Mouse (Mus musculus) kidney, adult 2 months (tissue): ENCODE results near the gene Mfsd5.

Experiments
- CTCF ChIP-seq: fragments of 200-500 bp; conservative IDR thresholded peaks from 2 replicates; pipeline ENCODE4 v1.5.1; 2011; ENCODE audit warnings: low read depth, mild to moderate bottlenecking, control low read depth, low read length, moderate library complexity, mixed read lengths; ENCODE audit not compliant: insufficient read depth, insufficient read length
- POLR2A ChIP-seq: fragments of 200-500 bp; IDR thresholded peaks from one replicate; pipeline ENCODE4 v1.6.1; 2011; ENCODE audit warnings: low read depth, low read length, control low read depth

DNA sequence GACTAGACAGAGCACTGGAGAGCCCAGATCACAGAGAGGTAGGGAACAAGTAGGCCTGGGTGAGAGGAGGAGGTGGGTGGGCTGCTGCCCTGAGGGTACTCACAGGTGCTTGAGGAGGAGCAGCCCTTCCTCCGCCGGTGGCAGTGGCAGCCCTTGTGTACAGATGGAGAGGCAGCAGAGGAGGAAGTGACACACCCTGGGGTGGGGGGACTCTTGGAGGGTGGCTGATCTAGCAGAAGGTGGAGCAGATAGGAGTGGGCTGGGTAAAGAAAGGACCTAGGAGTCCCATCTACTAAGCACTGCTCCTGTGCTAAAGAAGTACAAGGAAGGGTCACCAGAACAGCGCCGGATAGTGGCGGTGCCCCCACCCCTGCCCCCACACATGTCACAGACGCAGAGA is 47.5 kb upstream of the Mfsd5 start, which contains the start of gene Itgb7:
- no peak for TF ChIP-seq POLR2A
- no peak for TF ChIP-seq CTCF
